Mouse (Mus musculus) embryo, embryonic 11.5 days (tissue): Measurements from ENCODE around the gene Clip1.

Experiments
- DNase-seq: peaks from one replicate; pipeline ENCODE4 v3.0.0-alpha.2; 2012; ENCODE audit warnings: low read depth, low spot score

Clip1 gene

DNA sequence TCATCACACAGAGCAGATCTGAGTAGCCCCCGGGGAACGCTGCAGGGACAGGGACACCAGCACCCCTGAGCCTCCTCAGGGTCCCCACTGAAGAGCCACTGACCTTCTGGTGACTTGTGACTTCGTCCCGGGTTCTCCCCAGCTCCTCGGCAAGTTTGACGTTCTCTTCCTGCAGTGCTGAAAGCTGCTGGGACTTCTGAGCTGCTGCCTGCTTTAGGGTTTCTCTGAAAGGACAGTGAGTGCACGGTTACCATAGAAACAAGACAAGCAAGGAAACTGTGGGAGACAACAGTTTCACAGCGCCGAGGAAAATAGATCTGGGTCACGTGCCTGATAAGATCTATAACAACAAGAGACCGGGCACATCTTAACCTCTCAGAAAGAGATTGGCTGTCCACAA is 80.9 kb downstream of the Clip1 start:
- no peak for DNase-seq

DNA sequence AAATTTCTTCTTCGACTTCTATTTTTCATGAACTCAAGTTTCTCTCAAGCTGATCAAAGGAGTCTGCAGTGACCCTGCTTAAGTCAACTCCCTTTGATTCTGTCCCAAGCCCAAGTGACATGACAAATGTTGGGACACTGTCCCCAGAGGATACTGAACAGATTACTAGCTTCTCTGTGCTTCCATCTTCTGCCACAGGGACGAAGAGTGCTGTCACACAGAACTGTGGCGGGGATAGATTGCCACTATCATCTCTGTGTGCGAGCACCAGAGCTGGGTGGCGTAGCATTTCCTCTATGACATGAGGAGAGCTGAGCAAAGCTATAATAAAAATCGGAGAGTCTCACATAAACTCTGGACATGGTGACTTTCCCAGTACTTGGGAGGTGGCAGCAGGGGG is 82.2 kb downstream of the Clip1 start:
- DNase-seq, result no peak

DNA sequence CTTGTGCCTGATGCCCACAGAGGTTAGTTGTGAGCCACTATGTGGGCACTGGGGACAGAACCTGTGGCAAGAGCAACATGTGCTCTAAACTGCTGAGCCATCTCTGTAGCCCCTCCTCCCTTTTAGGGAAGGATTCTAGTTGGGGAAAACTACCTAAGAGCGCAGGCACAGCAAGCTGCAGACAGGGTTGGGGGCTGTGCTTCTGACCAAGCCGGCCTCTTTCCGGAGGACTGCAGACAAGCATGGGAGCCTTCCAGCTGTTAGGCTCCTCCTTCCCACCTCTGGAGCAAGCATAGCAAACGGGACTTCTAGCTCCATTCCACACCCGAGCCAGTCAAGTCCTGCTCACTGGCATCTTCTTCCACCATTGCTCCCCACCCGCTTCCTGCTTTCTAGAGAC is 85.1 kb downstream of the Clip1 start:
- no peak for DNase-seq

DNA sequence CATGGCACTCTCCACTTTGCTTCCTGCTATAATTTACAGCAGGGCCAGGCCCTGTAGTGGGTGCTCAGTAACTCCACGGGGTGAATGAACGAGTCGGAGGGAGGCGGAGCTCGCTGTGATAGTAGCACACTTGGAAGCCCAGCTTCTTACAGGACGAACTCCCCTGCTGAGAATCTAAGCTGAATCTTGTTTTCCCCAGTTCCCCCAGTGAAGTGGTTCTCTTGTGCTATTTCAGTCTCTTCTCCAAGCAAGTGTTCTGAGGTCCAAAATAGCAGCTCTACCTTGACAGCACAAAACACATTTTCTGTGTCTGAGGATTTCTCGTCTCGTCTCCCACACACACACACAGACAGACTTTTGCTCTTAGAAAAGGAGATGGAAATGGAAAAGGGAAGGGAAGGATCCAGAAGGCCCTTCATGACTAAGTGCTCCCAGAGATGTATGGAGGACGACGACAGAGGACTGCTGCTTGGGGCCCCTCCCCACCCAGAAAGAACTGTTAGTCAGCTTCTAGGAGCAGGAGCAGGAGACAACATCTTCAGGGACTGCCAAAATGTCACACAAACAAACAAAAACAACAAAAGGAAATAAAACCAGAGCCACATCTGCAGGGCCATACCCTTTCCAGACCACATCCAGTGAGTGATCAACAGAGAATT is 90.7 kb downstream of the Clip1 start:
- no peak for DNase-seq

DNA sequence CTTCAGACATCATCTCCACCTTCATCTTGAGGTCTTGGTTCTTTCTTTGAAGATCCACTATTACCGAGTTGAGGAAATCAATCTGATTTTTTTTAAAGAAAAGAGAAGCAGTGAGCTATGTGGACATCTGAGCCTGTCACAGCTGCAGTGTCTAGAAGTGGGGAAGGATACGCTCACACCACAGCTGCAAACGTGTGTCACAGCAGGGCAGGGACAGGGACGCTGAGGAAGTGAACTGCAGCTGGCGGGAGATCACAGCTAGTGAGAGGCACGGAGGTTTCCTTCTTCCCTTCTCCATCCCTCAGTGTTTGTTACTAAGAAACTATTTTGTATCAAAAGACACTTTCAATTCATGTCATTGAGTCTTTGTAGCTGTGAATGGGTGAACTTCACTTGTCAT is 104.4 kb downstream of the Clip1 start:
- DNase-seq, result no peak

DNA sequence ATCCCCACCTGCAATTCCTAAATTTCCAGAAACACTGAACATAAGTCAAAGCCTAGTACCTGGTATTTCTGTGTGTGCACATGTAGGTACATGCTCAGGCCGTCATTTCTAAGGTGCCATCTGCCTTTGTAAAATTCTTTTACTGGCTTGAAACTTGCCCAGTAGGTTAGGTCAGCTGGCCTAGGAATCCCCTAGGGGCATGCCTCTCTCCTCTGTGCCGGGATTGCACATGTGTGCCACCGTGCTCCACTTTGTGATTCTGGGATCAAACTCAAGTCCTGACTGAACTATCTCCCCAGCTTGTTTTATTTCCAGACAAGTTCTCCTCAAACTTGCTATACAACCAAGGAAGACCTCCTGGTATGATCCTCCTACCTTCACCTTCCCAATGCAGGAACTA is 107.7 kb downstream of the Clip1 start:
- DNase-seq, result no peak

DNA sequence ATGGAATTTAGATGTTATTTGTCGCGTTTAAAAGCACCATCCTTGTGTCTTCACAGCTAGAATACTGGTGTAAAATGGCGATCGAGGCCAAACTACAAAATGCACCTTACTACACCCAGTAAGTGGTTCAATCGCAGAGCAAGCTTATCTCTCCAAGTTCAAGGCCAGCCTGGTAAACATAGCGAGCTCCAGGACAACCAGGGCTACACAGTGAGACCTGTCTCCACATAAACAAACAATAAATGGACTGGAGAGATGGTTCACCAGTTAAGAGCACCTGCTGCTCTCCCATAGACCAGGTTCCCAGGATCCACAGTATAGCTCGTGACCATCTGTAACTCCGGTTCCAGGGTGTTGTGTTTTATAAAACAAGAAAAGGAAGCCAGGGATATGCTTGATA is 111.1 kb downstream of the Clip1 start:
- DNase-seq, result no peak

DNA sequence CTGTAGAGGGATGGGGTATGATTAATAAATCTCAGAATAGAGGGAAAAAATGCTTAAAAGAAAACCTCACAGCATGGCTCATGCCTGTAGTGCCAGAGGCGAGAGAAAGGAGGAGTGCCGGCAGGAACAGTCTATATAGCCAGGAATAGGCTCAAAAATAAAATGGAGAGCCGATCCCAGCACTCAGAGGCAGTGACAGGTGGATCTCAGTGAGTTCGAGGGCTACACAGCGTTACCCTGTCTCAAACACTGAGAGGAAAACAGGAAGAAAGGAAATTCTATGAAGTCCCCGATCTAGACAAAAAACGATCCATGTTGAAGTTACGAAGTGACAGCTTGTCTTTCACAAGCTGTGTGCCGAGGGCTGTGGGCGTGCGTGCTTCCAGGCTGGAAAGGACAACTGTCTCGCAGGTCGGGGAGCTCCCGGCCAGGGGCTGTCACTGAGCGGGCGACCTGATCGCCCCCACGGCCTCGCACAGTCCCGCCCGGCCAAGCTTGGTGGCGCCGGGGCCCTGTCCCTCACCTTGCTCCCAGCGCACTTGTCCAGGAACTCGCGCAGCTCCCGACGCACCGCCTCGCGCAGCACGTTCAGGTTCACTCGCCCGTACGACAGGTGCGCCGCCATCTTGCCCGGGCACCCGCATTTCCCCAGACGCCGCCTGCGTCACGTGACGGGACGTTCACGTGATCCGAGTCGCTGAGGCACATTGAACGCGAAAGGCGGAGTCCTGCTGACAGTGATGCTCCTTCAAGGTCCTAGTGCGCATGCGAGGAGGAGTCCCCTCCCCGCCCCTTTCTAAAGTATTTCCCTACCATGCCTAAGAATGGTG is 111.8 kb downstream of the Clip1 start, which contains the start of gene Vps33a:
Gene Vps33a (minus strand): TSS at position 682 of the 830 bp plus-strand sequence.
- peak; percentile 100 for DNase-seq

DNA sequence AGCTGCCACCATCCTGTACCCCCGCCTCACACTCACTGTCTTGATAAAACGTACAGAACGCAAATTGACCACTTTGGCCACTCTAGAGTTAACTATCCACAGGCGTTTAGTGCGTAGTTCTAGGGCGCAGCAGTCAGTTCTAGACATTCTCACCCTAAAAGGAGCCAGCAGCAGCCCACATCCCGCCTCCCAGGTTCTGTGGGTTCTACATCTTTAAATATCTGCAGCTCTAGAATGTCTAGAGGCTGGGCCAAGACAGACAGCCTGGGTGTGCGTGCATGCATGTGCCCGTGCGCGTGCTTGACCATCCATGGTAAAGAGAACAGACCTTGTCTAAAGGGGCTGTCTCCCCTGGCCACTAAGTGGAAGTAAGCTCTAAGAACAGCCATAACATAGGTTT is 123.3 kb downstream of the Clip1 start:
- DNase-seq, result no peak

DNA sequence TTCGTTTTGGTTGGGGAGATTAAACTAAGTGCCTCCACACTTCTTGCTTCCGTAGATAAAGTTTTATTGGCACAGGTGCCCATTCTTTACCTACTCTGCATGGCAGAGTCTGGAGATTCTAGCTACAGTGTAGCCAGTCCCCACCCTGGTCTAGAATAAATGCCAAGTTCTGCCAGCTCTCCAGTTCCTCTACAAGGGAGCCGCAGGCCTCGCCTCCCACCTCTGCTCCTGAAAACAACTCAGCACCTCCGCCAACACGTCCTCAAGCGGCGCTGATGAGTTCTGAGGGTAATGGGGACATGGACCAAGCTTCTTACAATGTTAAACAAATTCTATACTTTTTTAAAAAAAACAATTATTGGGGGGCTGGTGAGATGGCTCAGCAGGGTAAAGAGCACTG is 124.8 kb downstream of the Clip1 start:
- no peak for DNase-seq

DNA sequence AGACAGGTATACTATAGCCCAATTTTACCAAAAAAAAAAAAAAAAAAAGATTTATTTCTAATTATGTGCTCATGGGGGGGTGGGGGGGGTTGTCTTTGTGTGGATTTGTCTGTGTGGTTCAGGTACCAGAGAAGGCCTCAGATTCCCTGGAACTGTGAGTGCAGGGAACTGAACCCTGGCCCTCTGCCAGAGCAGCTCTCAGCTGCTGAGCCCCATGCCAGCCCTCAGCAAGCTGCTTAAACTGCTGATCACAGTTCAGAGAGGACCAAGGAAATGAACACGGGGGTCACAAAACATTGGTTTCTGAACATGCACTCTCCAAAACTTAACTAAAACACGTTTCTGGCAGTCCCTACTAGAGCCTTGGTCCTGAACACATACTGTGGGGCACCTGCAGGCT is 128.0 kb downstream of the Clip1 start:
- no peak for DNase-seq

DNA sequence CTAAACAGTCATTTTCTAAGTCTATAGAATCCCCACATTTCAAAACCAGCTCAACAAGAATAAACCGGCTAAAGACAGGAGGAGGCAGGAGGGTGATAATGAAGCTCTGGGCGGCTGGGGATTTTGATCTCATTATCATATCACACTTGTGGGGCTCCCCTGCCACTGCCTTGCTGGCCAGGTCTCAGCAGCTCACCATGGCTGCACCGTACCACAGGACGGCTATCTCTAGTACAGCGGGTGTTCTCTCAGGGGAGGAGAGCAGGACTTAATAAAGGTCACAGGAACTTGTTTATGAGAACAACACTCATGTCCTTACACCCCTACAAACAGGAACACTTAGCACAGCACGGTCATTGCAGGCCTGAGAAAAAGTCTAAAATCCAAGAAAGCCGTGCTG is 128.7 kb downstream of the Clip1 start:
- no peak for DNase-seq

DNA sequence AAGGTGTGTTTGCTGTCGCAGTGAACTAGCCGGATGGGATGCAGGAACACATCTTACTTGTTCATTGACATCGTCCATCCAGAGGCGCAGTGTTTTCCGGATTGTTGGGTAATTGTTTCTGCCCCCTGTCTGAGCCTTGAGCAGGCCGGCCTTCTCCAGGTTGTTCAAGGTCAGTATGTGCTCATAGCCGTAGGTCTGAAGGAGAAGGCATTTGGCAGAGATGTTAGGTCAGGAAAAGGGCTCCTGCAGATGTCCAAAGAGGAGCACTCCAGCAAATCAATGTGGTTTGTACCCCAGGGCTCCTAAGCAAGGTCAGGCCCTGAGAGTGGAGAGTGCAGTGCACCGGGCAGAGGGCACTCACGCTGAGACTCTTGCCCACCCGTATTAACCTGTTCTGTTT is 150.6 kb downstream of the Clip1 start:
- DNase-seq, result no peak

DNA sequence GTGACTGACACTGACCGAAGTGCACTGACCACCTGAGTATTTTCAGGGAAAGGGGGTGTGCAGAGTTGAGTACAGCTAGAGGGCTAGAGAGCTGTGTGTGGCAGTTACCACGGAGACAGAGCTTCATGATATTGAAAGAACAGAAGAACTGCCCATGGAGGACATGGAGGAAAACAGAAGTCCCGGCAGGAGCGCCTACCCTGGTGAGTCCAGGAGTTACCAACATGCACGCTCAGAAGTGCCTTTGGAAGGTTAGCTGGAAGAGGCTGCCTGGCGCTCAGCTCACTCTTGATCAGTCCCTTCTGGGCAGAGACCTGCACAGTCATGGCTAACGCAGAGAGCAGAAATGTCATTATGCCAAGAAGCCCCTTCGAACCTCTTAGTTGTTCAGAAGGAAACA is 154.4 kb downstream of the Clip1 start:
- DNase-seq, result no peak

DNA sequence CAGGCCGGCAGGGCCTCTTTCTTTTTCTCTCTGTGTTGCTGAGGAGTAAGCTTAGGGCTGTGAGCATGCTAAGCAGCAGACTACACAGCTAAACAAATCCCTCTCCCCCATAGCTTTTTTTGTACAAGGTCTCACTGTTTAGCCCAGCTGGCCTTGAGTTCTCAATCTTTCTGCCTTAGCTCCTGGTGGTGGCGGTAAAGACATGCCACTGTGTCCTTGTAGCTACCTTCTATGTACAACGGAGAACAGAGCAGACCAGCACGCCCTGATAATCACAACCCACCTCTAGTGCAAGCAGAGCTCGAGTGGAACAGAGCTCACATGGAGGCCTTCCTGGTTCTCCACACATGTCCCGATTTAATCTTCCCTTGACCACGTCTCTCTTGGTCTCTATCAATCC is 155.8 kb downstream of the Clip1 start:
- no peak for DNase-seq
